Mouse (Mus musculus): ENCODE data around the gene A730049H05Rik. TPM values are rescaled to one million over a fixed set of nuclear protein-coding genes. Genes with fewer than 3 reads are reported as not detected.

The A730049H05Rik gene
- polyA plus RNA-seq, 1 experiment, result not detected

GRCm38 (mm10) chr6:92829148-92829547 lies 12.9 kb downstream of the A730049H05Rik start:
- Histone ChIP-seq H3K27me3 (ENCODE audit: control insufficient read depth, insufficient read depth, insufficient read length) (no peaks in the 10 kb centered on the region), H3K79me3 (ENCODE audit: low read depth) (no peaks in the 10 kb centered on the region), H3K79me2 (ENCODE audit: control insufficient read depth, insufficient read depth) (no peaks in the 10 kb centered on the region), H3K4me3 (ENCODE audit: insufficient read depth, poor library complexity, severe bottlenecking) (no peak overlapping the region), H3ac (ENCODE audit: control insufficient read depth, insufficient read length, low read depth) (no peak overlapping the region), H3K36me3 (ENCODE audit: control insufficient read depth, insufficient read depth) (no peaks in the 10 kb centered on the region)
- TF ChIP-seq MAX (IDR thresholded peaks at IDR 0.05) (no peak), MYOG (IDR thresholded peaks at IDR 0.05; ENCODE audit: control insufficient read depth, extremely low read depth, insufficient read length) (no peak), MYOD1 (IDR thresholded peaks at IDR 0.05; ENCODE audit: control insufficient read depth, insufficient read length, low read depth) (no peak), CTCF (IDR thresholded peaks at IDR 0.05; ENCODE audit: control insufficient read depth, insufficient read depth, insufficient read length) (no peak), FOSL1 (IDR thresholded peaks at IDR 0.05; ENCODE audit: insufficient read depth, low read length, poor library complexity, severe bottlenecking) (no peak), CEBPB (IDR thresholded peaks at IDR 0.05; ENCODE audit: low read depth) (no peak), USF1 (IDR thresholded peaks at IDR 0.05; ENCODE audit: low read depth) (no peak)

GRCm38 (mm10) chr6:92831106-92831505 lies 14.8 kb downstream of the A730049H05Rik start:
- H3K4me3 ChIP-seq (ENCODE audit: insufficient read depth, poor library complexity, severe bottlenecking), result no peak overlapping the region
- TF ChIP-seq MAX (IDR thresholded peaks at IDR 0.05) (no peak), CEBPB (IDR thresholded peaks at IDR 0.05; ENCODE audit: low read depth) (no peak), USF1 (IDR thresholded peaks at IDR 0.05; ENCODE audit: low read depth) (no peak), MYOG (IDR thresholded peaks at IDR 0.05; ENCODE audit: control insufficient read depth, extremely low read depth, insufficient read length) (no peak), MYOD1 (IDR thresholded peaks at IDR 0.05; ENCODE audit: control insufficient read depth, insufficient read length, low read depth) (no peak), CTCF (IDR thresholded peaks at IDR 0.05; ENCODE audit: control insufficient read depth, insufficient read depth, insufficient read length) (no peak), FOSL1 (IDR thresholded peaks at IDR 0.05; ENCODE audit: insufficient read depth, low read length, poor library complexity, severe bottlenecking) (no peak)
- H3ac ChIP-seq (ENCODE audit: control insufficient read depth, insufficient read length, low read depth), result no peak overlapping the region
- no peaks in the 10 kb centered on the region for H3K79me2 ChIP-seq (ENCODE audit: control insufficient read depth, insufficient read depth)
- no peaks in the 10 kb centered on the region for H3K79me3 ChIP-seq (ENCODE audit: low read depth)
- H3K27me3 ChIP-seq (ENCODE audit: control insufficient read depth, insufficient read depth, insufficient read length), result no peaks in the 10 kb centered on the region
- H3K36me3 ChIP-seq (ENCODE audit: control insufficient read depth, insufficient read depth), result no peaks in the 10 kb centered on the region

GRCm38 (mm10) chr6:92842000-92842399 lies 25.7 kb downstream of the A730049H05Rik start:
- H3ac ChIP-seq (ENCODE audit: control insufficient read depth, insufficient read length, low read depth), result no peak overlapping the region
- H3K36me3 ChIP-seq (ENCODE audit: control insufficient read depth, insufficient read depth), result no peaks in the 10 kb centered on the region
- no peaks in the 10 kb centered on the region for H3K79me3 ChIP-seq (ENCODE audit: low read depth)
- TF ChIP-seq MYOD1 (IDR thresholded peaks at IDR 0.05; ENCODE audit: control insufficient read depth, insufficient read length, low read depth), result no peak
- no peak for TF ChIP-seq FOSL1 (IDR thresholded peaks at IDR 0.05; ENCODE audit: insufficient read depth, low read length, poor library complexity, severe bottlenecking)
- no peak for TF ChIP-seq MAX (IDR thresholded peaks at IDR 0.05)
- no peak for TF ChIP-seq MYOG (IDR thresholded peaks at IDR 0.05; ENCODE audit: control insufficient read depth, extremely low read depth, insufficient read length)
- no peak for TF ChIP-seq CEBPB (IDR thresholded peaks at IDR 0.05; ENCODE audit: low read depth)
- TF ChIP-seq USF1 (IDR thresholded peaks at IDR 0.05; ENCODE audit: low read depth), result no peak
- TF ChIP-seq CTCF (IDR thresholded peaks at IDR 0.05; ENCODE audit: control insufficient read depth, insufficient read depth, insufficient read length), result no peak
- H3K79me2 ChIP-seq (ENCODE audit: control insufficient read depth, insufficient read depth), result no peaks in the 10 kb centered on the region
- no peaks in the 10 kb centered on the region for H3K27me3 ChIP-seq (ENCODE audit: control insufficient read depth, insufficient read depth, insufficient read length)
- H3K4me3 ChIP-seq (ENCODE audit: insufficient read depth, poor library complexity, severe bottlenecking), result no peak overlapping the region

GRCm38 (mm10) chr6:92843474-92843873 lies 27.2 kb downstream of the A730049H05Rik start:
- Histone ChIP-seq H3ac (ENCODE audit: control insufficient read depth, insufficient read length, low read depth) (no peak overlapping the region), H3K79me3 (ENCODE audit: low read depth) (no peaks in the 10 kb centered on the region), H3K36me3 (ENCODE audit: control insufficient read depth, insufficient read depth) (no peaks in the 10 kb centered on the region), H3K4me3 (ENCODE audit: insufficient read depth, poor library complexity, severe bottlenecking) (no peak overlapping the region), H3K27me3 (ENCODE audit: control insufficient read depth, insufficient read depth, insufficient read length) (no peaks in the 10 kb centered on the region), H3K79me2 (ENCODE audit: control insufficient read depth, insufficient read depth) (no peaks in the 10 kb centered on the region)
- TF ChIP-seq CTCF (IDR thresholded peaks at IDR 0.05; ENCODE audit: control insufficient read depth, insufficient read depth, insufficient read length) (no peak), MYOD1 (IDR thresholded peaks at IDR 0.05; ENCODE audit: control insufficient read depth, insufficient read length, low read depth) (no peak), MYOG (IDR thresholded peaks at IDR 0.05; ENCODE audit: control insufficient read depth, extremely low read depth, insufficient read length) (no peak)

DNA sequence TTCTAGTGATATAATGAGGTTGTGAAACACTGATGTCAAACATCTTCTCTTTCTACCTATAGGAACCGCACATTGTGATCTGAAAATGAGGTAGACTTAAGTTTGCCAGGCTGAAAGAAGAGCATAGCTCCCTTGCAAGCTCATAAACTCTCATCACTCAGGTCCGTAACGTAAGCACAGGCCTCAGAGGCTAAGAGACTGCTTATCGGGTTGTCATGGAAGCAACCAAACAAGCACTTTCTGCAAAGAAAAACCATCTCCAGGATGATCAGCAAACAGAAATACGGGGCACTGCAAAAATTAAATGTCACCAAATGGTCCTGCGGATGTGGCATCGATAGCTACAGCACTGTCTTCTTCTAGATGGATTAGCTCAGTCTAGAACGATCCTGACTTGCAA lies 29.6 kb downstream of the A730049H05Rik start:
- Histone ChIP-seq H3ac (ENCODE audit: control insufficient read depth, insufficient read length, low read depth) (no peak overlapping the region), H3K79me2 (ENCODE audit: control insufficient read depth, insufficient read depth) (no peaks in the 10 kb centered on the region), H3K36me3 (ENCODE audit: control insufficient read depth, insufficient read depth) (no peaks in the 10 kb centered on the region), H3K4me3 (ENCODE audit: insufficient read depth, poor library complexity, severe bottlenecking) (no peak overlapping the region), H3K79me3 (ENCODE audit: low read depth) (no peaks in the 10 kb centered on the region), H3K27me3 (ENCODE audit: control insufficient read depth, insufficient read depth, insufficient read length) (no peaks in the 10 kb centered on the region)
- TF ChIP-seq MYOG (IDR thresholded peaks at IDR 0.05; ENCODE audit: control insufficient read depth, extremely low read depth, insufficient read length) (no peak), MAX (IDR thresholded peaks at IDR 0.05) (no peak), MYOD1 (IDR thresholded peaks at IDR 0.05; ENCODE audit: control insufficient read depth, insufficient read length, low read depth) (no peak), CTCF (IDR thresholded peaks at IDR 0.05; ENCODE audit: control insufficient read depth, insufficient read depth, insufficient read length) (no peak), USF1 (IDR thresholded peaks at IDR 0.05; ENCODE audit: low read depth) (no peak), FOSL1 (IDR thresholded peaks at IDR 0.05; ENCODE audit: insufficient read depth, low read length, poor library complexity, severe bottlenecking) (no peak), CEBPB (IDR thresholded peaks at IDR 0.05; ENCODE audit: low read depth) (no peak)

DNA sequence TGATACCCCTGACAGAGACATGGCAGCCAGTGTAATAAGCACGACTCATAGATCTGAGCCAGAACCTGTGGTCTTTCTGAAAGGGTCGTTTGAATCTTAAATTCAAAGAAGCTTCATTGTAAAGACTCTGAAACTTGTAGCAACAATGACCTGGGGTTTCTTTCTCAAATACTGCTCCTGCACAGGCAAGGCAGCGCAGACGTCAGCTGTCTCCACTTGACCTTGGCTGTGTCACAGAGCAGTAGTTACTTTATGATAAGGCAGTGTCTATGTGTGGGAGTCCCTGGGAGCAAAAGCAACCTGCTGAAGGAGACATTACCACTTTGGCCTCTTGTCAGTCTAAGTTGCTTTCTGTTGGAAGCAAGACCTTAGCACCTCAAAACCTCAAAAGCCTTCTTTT lies 30.3 kb downstream of the A730049H05Rik start:
- H3ac ChIP-seq (ENCODE audit: control insufficient read depth, insufficient read length, low read depth), result no peak overlapping the region
- H3K36me3 ChIP-seq (ENCODE audit: control insufficient read depth, insufficient read depth), result no peaks in the 10 kb centered on the region
- no peaks in the 10 kb centered on the region for H3K79me3 ChIP-seq (ENCODE audit: low read depth)
- no peak overlapping the region for H3K4me3 ChIP-seq (ENCODE audit: insufficient read depth, poor library complexity, severe bottlenecking)
- no peaks in the 10 kb centered on the region for H3K27me3 ChIP-seq (ENCODE audit: control insufficient read depth, insufficient read depth, insufficient read length)
- TF ChIP-seq USF1 (IDR thresholded peaks at IDR 0.05; ENCODE audit: low read depth), result no peak
- no peak for TF ChIP-seq FOSL1 (IDR thresholded peaks at IDR 0.05; ENCODE audit: insufficient read depth, low read length, poor library complexity, severe bottlenecking)
- no peak for TF ChIP-seq MYOD1 (IDR thresholded peaks at IDR 0.05; ENCODE audit: control insufficient read depth, insufficient read length, low read depth)
- TF ChIP-seq MAX (IDR thresholded peaks at IDR 0.05), result no peak
- TF ChIP-seq CTCF (IDR thresholded peaks at IDR 0.05; ENCODE audit: control insufficient read depth, insufficient read depth, insufficient read length), result no peak
- no peak for TF ChIP-seq MYOG (IDR thresholded peaks at IDR 0.05; ENCODE audit: control insufficient read depth, extremely low read depth, insufficient read length)
- TF ChIP-seq CEBPB (IDR thresholded peaks at IDR 0.05; ENCODE audit: low read depth), result no peak
- H3K79me2 ChIP-seq (ENCODE audit: control insufficient read depth, insufficient read depth), result no peaks in the 10 kb centered on the region
